Mouse (Mus musculus): ENCODE data around the gene Qpctl. TPM values are rescaled to one million over a fixed set of nuclear protein-coding genes. Genes with fewer than 3 reads are reported as not detected.

Gene Qpctl
- 2.5 and 2.9 TPM in 2 replicates for total RNA-seq (2015; ENCODE audit: low replicate concordance)
- 1.9 TPM in 2 replicates for total RNA-seq (2017; ENCODE audit: low replicate concordance)

- ATAC-seq (replicated peaks; ENCODE audit: low FRiP score, poor library complexity, severe bottlenecking) = peak; percentile 86
Observed at GRCm38 (mm10) chr7:19148875-19149541, at the start of gene Qpctl. Qpctl (minus strand) TSS chr7:19149291.

DNA sequence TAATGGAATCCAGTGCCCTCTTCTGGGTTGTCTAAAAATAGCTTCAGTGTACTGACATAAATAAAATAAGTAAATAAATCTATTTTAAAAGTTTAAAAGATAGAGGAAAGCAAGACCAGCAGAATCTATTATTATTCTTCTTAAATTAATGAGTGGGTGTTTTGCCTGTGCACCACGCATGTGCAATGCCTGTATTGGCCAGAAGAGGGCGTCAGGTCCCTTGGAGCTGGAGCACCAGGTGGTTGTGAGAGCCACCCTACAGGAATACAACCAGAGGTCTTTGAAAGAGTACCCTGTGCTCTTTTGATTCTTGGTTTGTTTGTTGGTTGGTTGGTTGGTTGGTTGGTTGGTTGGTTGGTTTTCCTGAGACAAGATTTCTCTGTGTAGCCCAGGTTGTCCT lies 48.9 kb upstream of the Qpctl start:
- ATAC-seq (replicated peaks; ENCODE audit: low FRiP score, poor library complexity, severe bottlenecking) = peak; percentile 59; the same call in 1 of the 2 replicates

DNA sequence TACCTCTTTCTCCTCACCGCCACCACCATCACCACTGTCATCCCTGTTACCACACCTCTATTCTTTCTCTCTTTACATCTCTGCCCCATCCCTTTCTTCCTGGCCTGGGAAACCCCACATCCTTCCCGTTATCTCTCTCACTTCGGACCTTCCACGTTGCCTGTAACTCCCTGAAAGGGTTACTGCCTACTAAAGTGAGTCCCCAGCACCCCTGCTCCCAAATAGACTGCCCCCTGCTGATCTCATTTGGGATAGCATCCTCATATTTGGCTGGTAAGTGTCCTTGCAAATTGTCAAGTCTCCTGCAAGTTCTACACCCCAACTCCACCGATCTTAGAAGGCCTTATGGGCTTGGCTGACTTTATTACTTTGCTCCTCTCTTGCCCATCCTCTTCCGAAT lies 47.6 kb upstream of the Qpctl start:
- no peak for ATAC-seq (replicated peaks; ENCODE audit: low FRiP score, poor library complexity, severe bottlenecking)

- no peak for ATAC-seq (replicated peaks; ENCODE audit: low FRiP score, poor library complexity, severe bottlenecking)
Observed at GRCm38 (mm10) chr7:19194676-19195075, 45.6 kb upstream of the Qpctl start.

DNA sequence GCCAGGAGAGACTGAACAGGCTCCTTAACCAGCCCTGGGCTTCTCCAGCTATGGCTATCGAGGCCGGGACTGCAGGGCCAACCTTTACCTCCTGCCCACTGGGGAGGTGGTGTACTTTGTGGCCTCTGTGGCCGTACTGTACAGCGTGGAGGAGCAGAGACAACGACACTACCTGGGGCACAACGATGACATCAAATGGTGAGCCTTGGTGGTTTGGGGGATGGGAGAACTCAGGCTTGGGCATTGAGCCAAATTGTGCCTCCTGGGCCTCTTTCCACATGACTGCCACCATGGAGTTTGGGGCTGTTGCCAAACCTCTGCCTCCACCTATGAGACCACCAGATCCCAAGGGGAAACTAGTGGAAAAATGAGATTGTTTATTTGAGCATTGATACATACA lies 35.7 kb upstream of the Qpctl start:
- ATAC-seq (replicated peaks; ENCODE audit: low FRiP score, poor library complexity, severe bottlenecking) = no peak

GRCm38 (mm10) chr7:19184250-19184649 lies 35.2 kb upstream of the Qpctl start:
- no peak for ATAC-seq (replicated peaks; ENCODE audit: low FRiP score, poor library complexity, severe bottlenecking)

DNA sequence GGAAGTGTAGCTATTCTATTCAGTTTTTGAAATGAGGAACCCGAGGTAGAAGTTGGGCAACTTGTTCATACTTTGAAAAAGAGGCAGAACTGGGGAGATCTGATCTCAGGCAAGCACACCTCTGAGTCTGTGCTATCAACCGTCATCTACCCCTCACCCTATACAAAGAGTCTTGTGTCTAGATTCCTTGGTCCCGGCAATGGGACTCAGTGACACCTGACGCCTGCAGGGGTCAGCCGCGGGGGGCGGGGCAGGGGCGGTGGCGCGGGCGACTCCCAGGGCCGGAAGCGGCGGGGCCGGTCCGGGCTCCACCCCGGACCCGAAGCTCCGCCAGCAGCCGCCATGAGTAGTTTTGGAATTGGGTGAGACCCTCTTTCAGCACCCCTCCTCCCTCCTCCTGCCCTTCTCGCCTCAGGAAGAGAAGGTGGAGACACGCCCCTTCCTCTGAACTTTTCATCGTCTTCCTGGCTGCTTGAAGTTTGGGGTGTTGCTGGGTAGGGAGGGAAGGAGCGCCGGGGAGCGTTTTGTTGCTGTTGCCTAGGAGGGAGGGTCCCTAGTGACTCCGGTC lies 31.9 kb upstream of the Qpctl start:
- ATAC-seq (replicated peaks; ENCODE audit: low FRiP score, poor library complexity, severe bottlenecking) = no peak

DNA sequence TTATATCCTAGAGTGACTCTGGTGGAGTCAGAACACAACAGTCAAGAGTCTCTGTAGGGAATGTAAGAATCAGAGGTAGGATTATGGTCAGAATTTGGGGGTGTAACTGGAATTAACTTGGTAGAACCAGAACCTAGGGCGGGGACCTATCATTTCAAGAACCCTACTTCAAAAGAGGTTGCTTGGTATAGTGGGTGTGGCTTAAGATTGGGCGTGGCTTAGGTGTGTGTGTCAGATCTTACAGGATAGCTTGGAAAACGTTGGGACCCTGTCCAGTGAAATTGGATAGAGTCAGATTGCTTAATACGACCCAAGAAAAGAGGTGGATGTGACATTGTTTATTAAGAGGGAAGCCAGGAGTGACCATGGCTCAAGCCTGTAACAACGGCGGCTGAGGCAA lies 30.8 kb upstream of the Qpctl start:
- no peak for ATAC-seq (replicated peaks; ENCODE audit: low FRiP score, poor library complexity, severe bottlenecking)

- no peak for ATAC-seq (replicated peaks; ENCODE audit: low FRiP score, poor library complexity, severe bottlenecking)
Observed at GRCm38 (mm10) chr7:19179173-19179572, 30.1 kb upstream of the Qpctl start.

- peak; percentile 76 for ATAC-seq (replicated peaks; ENCODE audit: low FRiP score, poor library complexity, severe bottlenecking)
Observed at GRCm38 (mm10) chr7:19178443-19179092, 29.5 kb upstream of the Qpctl start.

- no peak for ATAC-seq (replicated peaks; ENCODE audit: low FRiP score, poor library complexity, severe bottlenecking)
Observed at GRCm38 (mm10) chr7:19178035-19178434, 28.9 kb upstream of the Qpctl start.

DNA sequence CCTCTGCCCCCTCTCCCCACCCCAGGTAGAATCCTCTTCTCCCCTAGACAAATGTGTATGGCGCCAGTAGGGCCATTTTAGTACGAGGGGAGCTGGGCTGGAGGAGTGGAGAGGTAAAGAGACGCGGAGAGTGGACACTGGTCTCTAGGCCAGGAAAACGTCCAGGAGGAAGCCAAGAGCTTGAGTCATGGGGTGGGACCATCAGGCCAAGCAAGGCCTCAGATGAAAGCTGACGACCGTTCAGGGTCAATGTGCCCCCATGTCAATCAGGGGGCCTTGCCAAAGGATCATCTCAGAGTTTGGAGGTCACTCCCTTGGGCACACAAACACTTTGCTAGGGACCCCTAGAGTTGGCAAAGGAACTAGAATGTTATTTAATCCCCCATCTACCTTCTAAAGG lies 28.1 kb upstream of the Qpctl start:
- no peak for ATAC-seq (replicated peaks; ENCODE audit: low FRiP score, poor library complexity, severe bottlenecking)

GRCm38 (mm10) chr7:19176516-19176947 lies 27.4 kb upstream of the Qpctl start:
- ATAC-seq (replicated peaks; ENCODE audit: low FRiP score, poor library complexity, severe bottlenecking) = no peak

DNA sequence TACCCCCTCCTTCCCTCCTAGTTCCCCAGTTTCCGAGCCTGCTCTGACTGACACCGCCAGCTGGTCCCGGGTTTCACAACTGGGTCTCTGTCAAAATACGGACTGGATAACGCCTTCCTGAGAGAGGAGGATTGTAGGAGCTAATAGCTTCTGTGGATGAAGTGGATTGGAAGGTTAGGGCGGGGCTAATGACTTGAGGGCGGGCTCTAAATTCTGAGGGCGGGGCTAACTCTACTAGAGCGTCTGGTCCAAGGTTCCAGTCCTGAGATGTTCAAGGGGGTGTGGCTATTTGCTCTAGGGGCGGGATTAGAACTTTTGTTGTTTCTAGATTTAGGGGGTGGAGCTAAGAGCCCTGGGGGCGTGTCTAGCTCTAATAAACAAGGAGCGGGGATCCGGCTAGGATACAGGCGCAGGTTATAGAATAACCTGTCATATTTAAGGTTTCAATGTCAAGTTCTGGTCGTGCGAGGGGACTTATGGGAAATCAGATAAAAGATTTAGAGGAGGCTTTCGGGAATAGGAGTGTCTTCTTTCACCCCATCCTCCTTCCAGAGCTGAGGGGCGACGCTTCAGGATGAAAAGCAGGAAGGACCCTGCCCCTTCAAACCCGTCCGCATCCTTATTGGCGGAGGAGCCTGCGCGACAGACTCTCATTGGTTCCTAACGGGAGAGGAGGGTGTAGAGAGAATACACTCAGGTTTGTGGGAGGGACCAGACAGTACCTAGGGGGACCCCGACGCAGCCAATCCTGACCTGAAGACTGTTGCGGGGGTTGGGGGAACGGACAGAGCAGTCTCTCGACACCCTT lies 26.8 kb upstream of the Qpctl start, which contains the start of gene Eml2:
Eml2 (plus strand) TSS at position 714 of the 808 bp plus-strand sequence.
- ATAC-seq (replicated peaks; ENCODE audit: low FRiP score, poor library complexity, severe bottlenecking) = no peak

- ATAC-seq (replicated peaks; ENCODE audit: low FRiP score, poor library complexity, severe bottlenecking) = no peak
Observed at GRCm38 (mm10) chr7:19172874-19173273, 23.8 kb upstream of the Qpctl start.

GRCm38 (mm10) chr7:19171831-19172230 lies 22.7 kb upstream of the Qpctl start:
- ATAC-seq (replicated peaks; ENCODE audit: low FRiP score, poor library complexity, severe bottlenecking) = no peak

DNA sequence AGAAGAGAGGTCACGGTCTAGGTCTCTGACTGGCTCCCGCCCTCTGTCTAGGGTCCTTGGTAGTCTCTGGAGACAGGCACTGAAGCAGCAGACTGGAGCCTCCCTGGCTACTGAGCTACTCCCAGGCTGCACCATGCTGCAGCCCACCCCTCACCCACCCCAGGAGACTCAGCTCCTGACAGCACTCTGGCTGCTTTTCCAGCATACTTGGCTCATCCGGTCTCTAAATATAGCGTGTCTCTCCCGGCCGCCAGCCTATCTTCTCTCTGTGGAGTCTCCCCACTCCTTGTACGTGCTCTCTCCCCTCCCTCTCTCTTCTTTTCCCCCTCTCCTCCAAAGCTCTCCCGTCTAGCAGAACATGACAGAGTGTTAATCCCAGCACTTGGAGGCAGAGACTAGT lies 21.1 kb upstream of the Qpctl start:
- ATAC-seq (replicated peaks; ENCODE audit: low FRiP score, poor library complexity, severe bottlenecking) = no peak

DNA sequence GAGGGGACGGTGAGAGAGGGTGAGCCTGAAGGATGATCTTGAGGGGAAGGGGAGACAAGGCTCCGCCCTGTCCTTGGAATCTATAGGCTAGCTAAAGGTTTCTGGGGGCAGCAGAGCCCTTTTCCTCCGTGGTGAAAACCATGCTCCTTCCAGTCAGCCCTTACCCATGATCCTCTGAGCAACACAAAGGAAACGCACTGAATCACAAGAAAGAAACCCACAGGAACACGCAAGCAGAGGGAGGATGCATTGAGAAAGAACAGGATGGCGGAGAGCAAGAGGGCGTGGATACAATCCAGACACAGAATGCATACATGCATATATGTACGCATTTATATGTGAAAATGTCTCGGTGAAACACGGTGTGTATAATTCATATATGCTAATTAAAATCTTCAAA lies 20.4 kb upstream of the Qpctl start:
- no peak for ATAC-seq (replicated peaks; ENCODE audit: low FRiP score, poor library complexity, severe bottlenecking)

DNA sequence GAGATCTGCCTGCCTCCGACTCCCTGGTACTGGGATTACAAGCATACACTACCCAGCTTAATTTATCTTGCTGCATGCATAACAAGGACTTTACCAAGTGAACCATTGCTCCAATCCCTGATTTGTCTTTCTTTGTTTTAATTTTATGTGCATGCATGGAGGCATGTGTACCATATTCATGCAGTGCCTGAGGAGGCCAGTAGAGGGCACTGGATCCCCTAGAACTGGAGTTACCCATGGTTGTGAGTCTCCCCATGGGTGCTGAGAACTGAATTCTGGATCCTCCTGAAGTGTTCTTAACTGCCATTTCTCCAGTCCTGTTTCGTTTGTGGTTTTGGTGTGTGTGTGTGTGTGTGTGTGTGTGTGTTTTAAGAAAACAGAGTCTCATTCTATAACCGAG lies 17.9 kb upstream of the Qpctl start:
- no peak for ATAC-seq (replicated peaks; ENCODE audit: low FRiP score, poor library complexity, severe bottlenecking)

GRCm38 (mm10) chr7:19165656-19166423 lies 16.7 kb upstream of the Qpctl start, which contains the start of gene Gipr:
Gipr (minus strand) TSS chr7:19166127.
- no peak for ATAC-seq (replicated peaks; ENCODE audit: low FRiP score, poor library complexity, severe bottlenecking)

Data from erythroid progenitor cell, adult 5-6 weeks (primary cell).